Mouse (Mus musculus) ZHBTc4 (cell line): ENCODE measurements around the gene Vwa5b1.
A peak's percentile ranks its signal among the peaks of the same experiment; 100 is the strongest.

Source experiments
- DNase-seq: peaks from one replicate; pipeline ENCODE4 v3.0.0-alpha.2; 2011; ENCODE audit warnings: low read depth, low spot score

The Vwa5b1 gene

GRCm38 (mm10) chr4:138576661-138577060 lies 59.0 kb downstream of the Vwa5b1 start:
- no peak for DNase-seq

DNA sequence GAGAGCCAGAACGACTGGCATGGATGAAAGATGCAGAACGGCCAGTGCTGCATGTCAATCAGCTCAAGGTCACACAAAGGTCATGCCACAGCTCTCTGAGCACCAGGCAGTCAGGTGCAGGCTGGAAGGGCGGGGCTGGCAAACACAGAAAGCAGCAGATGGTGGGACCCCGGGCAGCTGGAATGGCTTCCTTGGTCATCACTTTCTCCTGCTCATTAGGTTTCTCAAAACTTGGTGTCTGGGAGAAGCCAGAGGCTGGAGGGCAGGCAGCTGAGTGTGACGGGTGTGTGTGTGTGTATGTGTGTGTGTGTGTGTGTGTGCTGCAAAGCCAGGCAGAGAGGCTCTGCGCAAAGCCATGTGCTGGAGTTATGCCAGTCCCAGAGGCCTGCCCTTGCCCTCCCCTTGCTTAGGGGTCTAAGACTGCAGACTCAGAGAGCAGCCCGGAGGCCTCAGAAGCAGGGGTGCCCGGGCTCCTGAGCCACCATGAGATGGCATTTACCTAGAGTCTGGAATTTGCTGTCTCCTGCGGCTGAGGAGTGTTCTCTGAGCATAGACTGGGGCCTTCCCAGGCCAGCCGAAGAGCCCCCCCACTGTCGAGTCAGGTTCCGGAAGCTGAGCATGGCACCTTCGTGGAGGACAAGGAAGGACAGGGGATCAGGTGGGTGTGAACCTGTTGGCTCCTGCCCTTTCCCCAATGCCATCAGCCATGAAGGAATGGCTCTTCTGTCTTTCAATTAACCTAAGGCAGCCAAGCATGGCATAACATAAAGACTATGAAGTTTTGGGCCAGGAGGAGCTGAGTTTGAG lies 60.7 kb downstream of the Vwa5b1 start:
- DNase-seq: no peak

DNA sequence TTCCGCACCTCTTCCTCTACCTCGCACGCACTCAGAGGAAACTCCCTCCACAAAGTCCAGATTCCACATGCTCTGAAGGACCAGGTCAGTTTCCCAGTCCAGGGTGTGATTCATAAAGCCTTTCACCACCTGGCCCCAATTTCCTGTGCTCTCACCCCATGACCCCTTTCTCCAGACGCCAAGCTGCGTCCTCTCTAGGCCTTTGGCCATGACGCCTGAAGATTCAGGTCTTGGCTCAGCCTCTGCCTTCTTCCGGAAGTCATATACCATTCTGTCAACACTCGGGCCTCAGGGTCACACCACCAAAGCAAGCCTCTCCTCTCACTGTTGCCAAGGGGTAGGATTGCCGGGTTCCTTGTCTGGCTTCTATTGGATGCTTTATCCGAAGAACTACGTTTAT lies 65.8 kb downstream of the Vwa5b1 start:
- DNase-seq: no peak

DNA sequence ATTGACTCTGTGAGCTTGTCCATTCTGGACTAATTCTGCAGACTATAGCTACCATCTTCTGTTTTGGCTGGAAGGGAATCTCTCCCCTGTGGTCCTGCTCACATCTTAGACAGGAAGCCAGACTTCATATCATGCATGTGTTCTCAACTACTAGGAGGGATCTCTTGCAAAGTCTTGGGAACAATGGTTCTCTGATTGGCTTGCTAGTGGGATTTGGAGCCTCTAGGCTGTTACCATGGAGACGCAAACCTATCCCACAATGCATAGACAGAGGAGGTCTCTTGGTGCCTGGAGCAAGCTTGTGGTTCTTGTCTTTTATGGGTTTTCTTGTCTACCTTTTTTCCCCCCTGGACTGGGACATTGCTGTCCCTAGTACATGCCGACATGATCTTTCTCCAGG lies 67.4 kb downstream of the Vwa5b1 start:
- no peak for DNase-seq

DNA sequence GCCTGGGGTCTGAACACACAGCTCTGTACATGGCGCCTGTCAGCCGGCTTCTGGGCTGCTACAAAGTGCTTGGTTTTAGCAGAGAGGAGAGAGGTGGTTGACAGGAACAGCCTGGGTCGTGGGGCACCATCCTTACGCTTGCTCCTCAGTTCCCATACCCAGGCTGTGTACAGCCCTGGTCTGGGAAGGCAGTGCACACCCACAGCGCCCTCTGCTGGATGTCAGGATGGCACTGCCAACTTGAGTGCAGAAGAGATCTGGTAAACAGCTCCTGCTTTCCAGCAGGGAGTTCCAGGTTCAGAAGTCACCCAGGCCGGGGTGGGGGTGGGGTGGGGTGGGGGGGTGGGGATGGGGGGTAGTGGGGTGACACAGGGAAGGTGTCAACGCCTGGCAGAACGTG lies 73.7 kb downstream of the Vwa5b1 start:
- peak; percentile 78 for DNase-seq

GRCm38 (mm10) chr4:138555531-138555930 lies 80.2 kb downstream of the Vwa5b1 start:
- DNase-seq: no peak

DNA sequence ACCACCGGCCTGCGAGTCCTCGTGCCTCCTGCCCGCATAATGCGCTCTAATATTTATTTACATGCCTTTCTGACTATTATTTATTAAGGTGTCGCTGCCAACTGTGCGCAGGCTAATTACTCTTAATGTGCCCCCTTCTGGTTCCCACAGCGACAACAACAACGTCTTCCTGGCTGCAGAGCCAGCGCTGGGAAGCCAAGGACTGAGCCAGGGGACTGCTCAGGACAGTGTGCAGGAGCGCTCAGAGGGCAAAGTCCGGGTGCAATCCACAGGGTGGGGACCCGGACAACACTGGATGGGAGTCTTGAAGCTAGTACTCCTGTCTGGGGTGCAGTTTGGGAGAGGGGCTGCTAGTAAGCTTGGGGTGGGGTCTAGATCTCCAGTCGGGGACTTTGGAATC lies 80.8 kb downstream of the Vwa5b1 start:
- no peak for DNase-seq

- no peak for DNase-seq
Observed at GRCm38 (mm10) chr4:138554302-138554701, 81.4 kb downstream of the Vwa5b1 start.

DNA sequence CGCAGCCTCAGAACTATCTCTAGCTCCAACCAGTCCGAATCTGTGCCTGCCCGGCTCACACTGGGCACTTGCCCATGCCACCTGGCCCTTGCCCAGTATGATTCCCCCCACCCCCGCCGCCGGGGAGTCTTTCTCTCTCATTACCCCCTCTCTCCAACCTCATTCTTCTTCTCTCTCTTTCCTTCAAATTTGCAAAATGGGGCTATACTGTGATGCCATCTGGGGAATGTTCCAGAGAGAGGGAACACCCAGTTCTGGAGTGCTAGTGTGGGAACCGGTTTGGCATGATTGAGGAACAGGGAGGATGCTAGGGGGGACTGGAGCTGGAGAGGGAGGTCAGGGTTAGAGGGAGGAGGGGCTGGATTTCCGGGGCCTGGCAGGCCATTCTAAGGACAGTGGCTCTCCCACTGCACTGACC lies 82.2 kb downstream of the Vwa5b1 start:
- DNase-seq: no peak

DNA sequence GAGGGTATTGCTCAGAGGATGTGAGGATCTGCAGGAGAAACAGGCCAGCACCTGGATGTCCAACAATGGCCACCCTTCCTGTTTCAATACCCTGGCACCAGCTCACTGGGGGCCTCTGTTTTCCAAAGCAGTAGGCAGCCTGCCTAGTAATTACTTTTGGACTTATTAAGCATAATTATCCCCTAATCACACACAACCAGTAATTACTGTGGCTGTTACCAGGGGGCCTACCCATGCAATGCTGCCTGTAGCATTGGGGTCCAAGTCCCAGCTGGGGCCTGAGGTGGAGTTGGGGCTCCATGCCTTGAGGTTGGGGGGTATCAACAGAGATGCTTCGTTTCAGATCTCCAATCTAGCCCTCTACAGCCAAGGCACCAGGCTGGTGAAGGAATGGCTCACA lies 82.6 kb downstream of the Vwa5b1 start:
- no peak for DNase-seq

- no peak for DNase-seq
Observed at GRCm38 (mm10) chr4:138551601-138552000, 84.1 kb downstream of the Vwa5b1 start.

- peak; percentile 26 for DNase-seq
Observed at GRCm38 (mm10) chr4:138550557-138550956, 85.1 kb downstream of the Vwa5b1 start.

GRCm38 (mm10) chr4:138548960-138549359 lies 86.7 kb downstream of the Vwa5b1 start:
- DNase-seq: no peak

- DNase-seq: peak; percentile 41
Observed at GRCm38 (mm10) chr4:138548124-138548561, 87.5 kb downstream of the Vwa5b1 start.

- peak; percentile 82 for DNase-seq
Observed at GRCm38 (mm10) chr4:138547556-138547955, 88.1 kb downstream of the Vwa5b1 start.

GRCm38 (mm10) chr4:138547041-138547440 lies 88.6 kb downstream of the Vwa5b1 start:
- peak; percentile 85 for DNase-seq

- no peak for DNase-seq
Observed at GRCm38 (mm10) chr4:138546241-138546640, 89.4 kb downstream of the Vwa5b1 start.

- DNase-seq: no peak
Observed at GRCm38 (mm10) chr4:138543177-138543576, 92.5 kb downstream of the Vwa5b1 start.

DNA sequence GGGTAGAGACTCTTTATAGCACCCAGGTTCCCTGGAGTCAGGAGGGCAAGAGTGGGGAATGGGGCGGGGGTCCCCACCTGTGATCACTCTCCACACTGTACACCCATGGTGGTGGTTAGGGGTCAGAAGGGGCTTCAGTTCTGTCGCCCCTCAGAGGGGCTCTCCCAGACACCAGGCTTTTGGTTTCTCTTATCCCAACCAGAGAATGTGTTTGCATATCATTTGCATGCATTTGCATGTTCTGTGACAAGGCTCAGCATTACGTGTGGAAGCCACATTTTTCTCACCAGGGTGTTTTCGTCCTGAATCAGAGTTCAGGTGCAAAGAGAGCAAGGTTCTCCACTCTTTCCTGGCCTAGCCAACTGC lies 97.6 kb downstream of the Vwa5b1 start:
- DNase-seq: no peak

DNA sequence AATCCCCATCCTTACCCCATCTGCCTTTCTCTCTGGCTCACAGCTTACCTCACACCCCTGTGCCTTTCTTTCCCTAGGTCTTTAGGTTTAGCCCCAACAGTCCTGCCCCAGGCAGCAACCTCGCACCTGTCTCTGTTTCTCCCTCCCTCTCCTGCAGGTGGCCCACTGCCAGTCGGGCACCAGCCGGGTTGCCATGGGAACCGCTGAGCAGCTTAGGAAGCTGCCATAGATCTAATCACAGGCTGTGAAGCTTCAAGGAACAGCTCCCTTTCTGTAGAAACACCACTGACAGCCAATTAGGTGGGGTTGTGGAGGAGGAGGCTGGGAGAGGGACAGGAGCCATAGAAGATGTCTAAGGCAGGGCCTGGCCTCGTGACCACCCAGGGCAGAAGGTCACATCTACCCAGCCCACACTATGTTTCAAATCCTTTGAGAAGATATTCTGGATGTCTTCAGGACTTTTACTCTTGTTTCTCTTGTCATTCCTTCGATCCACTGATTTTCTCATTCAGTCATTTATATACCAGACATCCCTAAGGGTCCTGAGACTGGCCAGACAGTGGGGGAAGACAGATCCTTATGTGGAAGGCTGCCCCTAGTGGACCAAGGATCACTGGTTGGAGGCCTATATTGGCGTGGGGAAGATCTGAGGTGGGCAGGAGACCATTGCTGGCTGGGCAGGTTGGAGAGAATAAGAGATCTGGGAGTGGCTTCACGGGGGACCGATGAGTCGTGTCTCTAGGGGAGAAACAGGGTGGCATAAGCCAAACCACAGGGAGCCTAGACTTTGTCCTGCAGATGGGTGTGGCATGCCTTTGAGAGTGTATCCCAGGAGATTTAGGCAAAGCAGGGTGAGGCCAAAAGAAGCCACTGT lies 98.2 kb downstream of the Vwa5b1 start:
- DNase-seq: peak; percentile 72

- no peak for DNase-seq
Observed at GRCm38 (mm10) chr4:138535610-138536009, 100.1 kb downstream of the Vwa5b1 start.

DNA sequence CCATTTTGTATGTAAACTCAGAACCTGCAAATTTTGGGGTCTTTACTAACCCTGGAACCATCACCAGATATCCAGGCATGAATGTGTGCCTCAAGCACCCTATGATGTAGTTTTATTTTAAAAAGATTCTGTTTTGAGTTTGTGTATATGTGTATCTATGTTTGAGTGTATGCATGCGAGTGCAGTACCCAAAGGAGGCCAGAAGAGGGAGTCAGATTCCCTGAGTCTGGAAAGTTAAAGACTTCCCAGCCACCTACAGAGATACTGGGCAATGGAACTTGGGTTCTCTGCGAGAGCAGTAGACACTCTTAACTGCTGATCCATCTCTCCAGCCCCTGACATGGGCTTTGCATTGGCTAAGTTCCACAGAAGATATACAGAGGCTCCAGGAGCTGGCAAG lies 101.8 kb downstream of the Vwa5b1 start:
- DNase-seq: peak; percentile 63

DNA sequence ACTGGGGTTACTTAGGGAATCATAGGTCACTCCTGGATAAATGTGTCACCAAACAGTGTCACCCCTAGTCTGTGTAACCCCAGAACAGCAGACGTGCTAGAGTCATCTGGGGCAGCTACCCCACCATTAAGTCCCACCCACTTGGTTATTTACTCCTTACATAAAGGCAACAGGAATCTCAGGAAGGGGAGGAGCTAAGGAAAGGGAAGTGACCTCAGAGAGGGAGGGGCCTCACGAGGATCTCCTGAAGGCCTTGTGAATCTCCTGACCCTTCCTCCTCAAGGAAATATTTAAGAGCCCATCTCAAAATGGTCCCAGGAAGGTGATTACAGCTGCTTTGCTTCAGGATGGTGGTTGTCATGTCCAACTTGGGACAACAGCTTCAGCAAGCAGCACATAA lies 103.9 kb downstream of the Vwa5b1 start:
- DNase-seq: peak; percentile 73
